Mouse (Mus musculus) erythroblast, embryonic 14.5 days (primary cell): ENCODE measurements around the gene Mthfd1l.

Source experiments
- GATA1 ChIP-seq: IDR thresholded peaks from 2 replicates; pipeline ENCODE4 v1.6.1; 2012; ENCODE audit warnings: low read length, inconsistent platforms, mixed read lengths
- TAL1 ChIP-seq: IDR thresholded peaks from 3 replicates; pipeline ENCODE4 v1.6.1; 2012; ENCODE audit warnings: low read length, inconsistent platforms, mixed read lengths

- no peak for TF ChIP-seq GATA1
- TF ChIP-seq TAL1, result no peak
Observed at GRCm38 (mm10) chr10:4198978-4199377, 226.1 kb downstream of the Mthfd1l start.
